Mouse (Mus musculus) right cerebral cortex, adult 18-20 months (tissue): ENCODE results near the gene Isy1.
"Not testable (repeated sequence)": the region's sequence is repeated elsewhere in the genome, so short reads cannot be mapped to it uniquely, and the experiment has no call there.

Experiments
- DNase-seq: peaks from one replicate; pipeline ENCODE4 v3.0.0; 2022; ENCODE audit warnings: mixed read lengths

Gene Isy1

GRCm38 (mm10) chr6:87775588-87776245 is 62.9 kb downstream of the Isy1 start:
- no peak for DNase-seq

GRCm38 (mm10) chr6:87774909-87775308 is 63.7 kb downstream of the Isy1 start:
- DNase-seq = no peak

DNA sequence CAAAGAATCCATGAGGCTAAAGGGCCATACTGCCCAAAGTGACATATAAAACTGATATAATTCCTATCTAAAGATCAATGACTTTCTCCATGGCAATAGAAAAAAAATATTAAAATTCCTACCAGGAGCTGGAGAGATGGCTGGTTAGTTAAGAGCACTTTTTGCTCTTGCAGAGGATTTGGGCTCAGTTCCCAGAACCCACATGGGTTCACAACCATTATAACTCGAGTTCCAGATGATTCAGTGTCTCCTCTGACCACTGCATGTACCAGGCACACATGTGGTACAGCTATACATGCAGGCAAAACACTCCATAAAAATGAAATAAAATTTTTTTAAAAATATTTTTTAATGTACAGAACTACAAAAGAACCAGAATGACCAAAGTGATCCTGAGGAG is 64.1 kb downstream of the Isy1 start:
- DNase-seq = no peak

GRCm38 (mm10) chr6:87770626-87771025 is 68.0 kb downstream of the Isy1 start:
- DNase-seq = no peak

DNA sequence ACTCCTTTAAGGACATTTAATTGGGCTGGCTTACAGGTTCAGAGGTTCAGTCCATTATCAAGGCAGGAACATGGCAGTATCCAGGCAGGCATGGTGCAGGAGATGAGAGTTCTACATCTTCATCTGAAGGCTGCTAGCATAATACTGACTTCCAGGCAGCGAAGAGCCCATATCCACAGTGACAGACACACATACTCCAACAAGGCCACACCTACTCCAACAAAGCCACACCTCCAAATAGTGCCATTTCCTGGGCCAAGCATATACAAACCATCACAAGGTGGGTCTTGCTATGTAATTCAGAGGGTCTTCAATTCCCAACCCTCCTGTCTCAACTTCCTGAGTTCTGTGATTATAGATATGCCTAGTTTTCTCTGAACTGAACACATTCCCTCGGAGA is 74.3 kb downstream of the Isy1 start:
- DNase-seq = not testable (repeated sequence)
